Mouse (Mus musculus): Measurements from ENCODE around the gene Vldlr.

The Vldlr gene

DNA sequence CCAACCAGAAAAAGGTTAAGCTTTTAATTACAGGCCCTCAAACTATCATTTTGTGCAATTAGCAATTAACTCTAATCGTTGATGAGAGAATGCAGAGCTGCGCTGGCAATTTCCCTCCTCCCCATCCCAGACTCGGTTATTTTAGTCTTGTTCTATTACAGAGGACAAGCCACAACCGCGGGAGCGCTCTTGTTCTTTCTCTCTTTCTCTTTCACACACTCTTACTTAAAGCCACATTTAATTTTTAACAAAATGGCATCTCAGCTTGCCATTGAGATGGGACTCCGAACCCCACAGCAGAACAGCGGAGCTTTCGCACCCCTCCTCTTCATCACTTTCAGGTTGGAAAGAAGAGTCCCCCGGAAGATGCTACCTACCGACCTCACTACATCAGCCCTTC lies at the start of gene Vldlr:
Vldlr (plus strand) TSS at position 167 of the 400 bp plus-strand sequence.
- DNase-seq = peak; percentile 23

DNA sequence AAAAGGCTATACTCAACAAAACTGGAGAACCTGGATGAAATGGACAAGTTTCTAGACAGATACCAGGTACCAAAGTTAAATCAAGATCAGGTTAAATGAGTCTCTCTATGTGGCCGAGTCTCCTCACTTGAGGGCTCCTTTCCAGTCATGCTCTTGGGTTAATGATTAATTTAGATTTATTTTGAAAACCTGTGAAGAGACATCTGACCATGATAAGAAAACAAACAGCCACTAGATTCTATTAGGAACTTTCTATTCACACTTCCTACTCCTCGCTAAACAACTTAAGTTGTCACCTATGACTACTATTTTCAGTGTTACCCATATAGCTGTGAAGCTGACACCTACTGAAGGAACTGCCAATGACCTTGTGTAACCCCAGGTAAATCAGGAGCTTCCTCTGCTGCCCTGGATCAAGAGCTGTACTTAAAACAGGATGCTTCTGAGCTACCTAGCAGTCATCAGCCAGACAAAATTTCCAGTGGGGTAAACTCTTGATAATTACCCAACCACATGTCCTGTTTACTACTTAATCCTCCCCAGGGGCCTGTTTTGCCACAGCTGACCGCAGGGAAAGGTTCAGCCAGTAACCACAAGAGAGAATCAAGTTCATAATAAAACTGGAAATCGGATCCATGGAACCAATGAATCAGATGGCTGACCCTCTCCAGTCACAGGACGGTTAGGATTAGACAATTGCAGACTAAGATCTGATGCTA lies 48.5 kb upstream of the Vldlr start:
- no peak for DNase-seq

- no peak for DNase-seq
Measured at GRCm38 (mm10) chr19:27173836-27174235, 42.4 kb upstream of the Vldlr start.

DNA sequence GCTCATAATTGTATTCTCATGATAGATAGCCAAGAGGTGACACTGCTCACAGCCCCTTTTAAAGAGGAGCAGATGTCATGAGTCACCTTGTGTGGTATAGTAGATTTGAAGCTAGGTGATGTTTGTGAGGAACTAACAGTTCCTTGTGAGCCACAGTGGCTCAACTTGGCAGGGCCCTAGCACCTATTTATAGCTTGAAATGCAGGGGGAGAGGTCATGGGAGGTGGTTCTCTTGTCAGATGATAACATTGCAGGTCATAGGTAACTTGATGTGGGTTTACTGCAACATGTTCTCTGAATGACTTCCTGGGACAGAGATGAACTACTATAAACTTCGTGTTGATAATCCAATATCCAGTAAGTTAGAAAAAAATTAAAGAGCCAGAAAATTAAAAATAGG lies 40.7 kb upstream of the Vldlr start:
- no peak for DNase-seq

DNA sequence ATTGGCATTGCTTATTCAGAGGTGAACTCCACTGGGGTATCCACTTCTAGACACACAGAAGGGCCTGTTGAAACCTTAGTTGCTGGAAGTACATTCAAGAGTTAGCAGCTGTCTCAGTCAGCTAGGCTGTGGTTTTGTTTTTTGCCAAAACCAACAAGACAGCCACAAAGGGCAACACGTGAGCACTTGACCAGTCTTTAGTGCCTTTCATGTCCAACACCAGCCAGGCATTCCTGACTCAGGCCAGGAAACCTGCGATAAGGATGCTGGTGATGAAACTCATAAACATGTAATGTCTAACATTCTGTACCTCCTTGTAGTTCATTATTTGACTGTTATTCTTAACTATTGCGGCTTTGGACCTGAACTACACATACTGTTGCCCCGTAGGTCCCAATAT lies 39.7 kb upstream of the Vldlr start:
- no peak for DNase-seq

GRCm38 (mm10) chr19:27178195-27178807 lies 38.0 kb upstream of the Vldlr start:
- DNase-seq = no peak

GRCm38 (mm10) chr19:27180351-27181122 lies 35.7 kb upstream of the Vldlr start:
- peak; percentile 8 for DNase-seq

GRCm38 (mm10) chr19:27183511-27183910 lies 32.8 kb upstream of the Vldlr start:
- DNase-seq = no peak

- DNase-seq = no peak
Measured at GRCm38 (mm10) chr19:27203711-27204238, 12.5 kb upstream of the Vldlr start.

GRCm38 (mm10) chr19:27210991-27211390 lies 5.3 kb upstream of the Vldlr start:
- no peak for DNase-seq

DNA sequence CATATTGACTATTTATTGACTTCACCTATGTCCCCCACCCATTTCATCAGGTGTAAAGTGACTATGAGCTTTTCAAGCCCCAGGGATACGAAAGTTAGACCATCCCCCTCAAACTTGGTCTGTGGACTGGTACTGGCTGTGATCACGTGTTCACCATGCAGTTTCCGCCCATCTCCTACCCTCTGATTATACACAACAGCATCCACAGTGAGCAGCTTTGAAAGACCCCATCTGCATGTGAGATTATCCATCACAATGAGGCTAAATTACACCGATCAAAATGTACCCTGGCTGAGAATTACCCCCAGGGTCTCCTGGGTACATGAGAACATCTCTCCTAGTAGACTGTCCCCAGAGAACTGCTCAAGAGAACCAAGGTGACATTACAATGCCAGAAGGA lies 688 bp upstream of the Vldlr start:
- no peak for DNase-seq

DNA sequence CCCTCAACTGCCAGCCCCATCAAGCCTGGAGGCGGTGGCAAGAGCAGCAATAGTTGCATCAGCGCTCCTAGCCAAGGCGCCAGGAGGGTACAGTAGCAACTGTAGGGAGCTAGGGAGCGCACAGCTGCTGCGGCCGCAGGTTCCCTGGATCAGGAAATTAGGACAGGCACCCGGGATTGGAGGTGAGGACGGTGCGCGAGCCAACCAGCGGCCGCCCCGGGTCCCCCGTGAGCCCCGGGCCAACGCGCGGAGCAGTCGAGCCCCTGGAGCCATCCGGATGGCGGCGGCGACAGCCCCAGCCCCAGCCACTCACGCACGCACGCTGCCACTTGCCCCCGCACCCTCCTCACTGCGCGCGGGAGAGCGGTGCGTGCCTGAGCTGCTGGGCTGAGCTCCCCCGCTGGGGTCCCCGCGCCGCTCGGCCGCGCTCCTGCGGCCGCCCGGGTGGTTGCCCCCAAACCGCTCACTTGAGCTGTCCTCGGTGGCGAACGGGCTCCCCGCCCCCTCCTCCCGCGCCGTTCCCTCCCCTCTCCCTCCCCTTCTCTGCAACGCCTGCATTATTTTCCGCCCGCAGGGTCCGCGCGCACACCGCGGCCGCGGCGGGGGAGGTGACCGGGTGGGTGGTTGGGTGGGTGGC lies 601 bp downstream of the Vldlr start:
- DNase-seq = peak; percentile 62

- DNase-seq = peak; percentile 67
Measured at GRCm38 (mm10) chr19:27217404-27217940, 1.2 kb downstream of the Vldlr start.

- no peak for DNase-seq
Measured at GRCm38 (mm10) chr19:27217941-27218411, 1.7 kb downstream of the Vldlr start.

DNA sequence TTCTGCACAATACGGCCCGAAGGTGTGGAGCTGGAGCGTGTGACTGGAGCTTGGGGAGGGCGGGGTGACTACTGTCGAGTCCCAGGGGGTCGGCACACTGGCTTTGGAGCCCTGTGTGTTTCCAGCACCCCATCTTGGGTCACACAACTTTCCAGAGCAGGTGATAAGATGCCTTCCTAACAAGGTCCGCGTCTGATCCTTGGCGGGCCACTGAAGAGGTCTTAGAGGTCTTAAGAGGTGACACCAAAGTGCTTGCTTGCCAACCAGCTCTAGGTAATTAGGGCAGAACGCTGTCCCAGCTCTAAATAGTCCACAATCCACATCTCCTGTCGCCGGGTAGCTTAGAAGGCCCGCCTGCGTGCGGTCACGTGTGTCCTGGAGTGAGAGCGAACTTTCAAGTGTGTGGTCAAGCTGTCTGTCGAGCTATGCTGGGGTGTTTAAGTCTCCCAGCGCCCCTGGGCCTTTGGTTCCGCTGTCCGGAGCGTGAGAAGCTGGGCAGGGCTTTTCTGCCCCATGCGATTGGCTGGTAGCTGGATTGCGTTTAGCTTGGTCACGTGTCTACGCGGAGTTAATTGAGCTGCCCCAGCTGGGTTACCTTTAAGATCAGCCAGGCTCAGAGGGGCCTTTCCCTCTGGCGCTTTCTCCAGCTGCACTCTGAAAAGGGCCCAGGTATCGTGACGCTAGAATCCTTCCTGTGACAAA lies 2.4 kb downstream of the Vldlr start:
- DNase-seq = peak; percentile 74

DNA sequence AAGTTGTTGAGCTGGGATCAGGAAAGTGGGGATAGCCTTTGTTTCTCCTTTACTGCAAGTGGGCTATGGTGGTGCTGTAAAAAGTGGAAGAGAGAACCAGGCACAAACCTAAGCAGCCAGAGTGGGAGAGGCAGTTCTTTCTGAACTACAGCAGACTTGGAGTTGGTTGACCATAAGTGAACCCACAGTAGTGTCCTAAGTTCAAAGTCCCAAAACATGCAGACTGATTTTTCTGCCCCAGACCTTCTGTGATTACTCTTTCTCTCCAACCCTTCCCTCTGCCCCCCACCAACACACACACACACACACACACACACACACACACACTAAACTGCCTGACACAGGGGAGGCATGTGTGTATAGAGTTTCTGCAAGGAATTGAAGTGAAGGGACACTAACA lies 3.3 kb downstream of the Vldlr start:
- no peak for DNase-seq

DNA sequence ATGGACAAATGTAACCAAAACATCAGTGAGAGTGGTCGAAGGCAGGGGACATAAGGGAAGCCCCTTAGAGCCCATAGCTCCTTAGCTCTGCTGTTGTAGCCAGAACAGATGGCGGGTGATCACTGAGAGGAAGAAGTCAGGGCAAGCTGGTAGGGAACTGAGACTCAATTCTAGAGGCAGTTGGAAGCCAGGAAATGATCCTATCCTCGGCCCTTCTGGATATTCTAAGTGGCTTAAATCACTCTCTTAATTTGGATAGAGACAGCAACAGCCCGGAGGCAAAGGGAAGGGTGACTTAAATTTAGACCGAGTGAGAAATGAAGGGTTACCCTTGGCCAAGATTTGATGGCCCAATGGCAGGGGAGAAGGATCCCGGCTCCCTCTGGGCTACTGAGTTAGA lies 6.8 kb downstream of the Vldlr start:
- DNase-seq = no peak

GRCm38 (mm10) chr19:27224356-27224755 lies 8.1 kb downstream of the Vldlr start:
- no peak for DNase-seq

DNA sequence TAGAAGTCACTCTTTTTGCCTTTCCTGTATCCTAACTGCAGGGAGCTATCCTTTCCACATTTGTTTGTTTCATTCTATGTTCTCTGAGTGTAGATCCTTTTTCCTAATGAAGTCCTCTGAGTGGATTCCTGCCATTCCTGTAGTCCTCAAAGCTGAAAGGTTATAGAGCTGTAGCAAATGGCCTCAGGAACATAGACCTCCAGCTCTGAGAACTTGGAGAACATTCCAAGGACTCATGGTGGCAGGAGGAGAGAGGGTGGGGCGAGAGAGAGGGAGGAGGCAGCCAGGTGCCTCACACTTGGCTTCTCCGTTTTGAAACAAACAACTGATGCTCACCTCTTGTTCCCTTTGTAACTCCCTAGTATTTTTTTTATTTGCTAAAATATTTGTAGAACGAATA lies 10.3 kb downstream of the Vldlr start:
- no peak for DNase-seq

- peak; percentile 82 for DNase-seq
Measured at GRCm38 (mm10) chr19:27227131-27227530, 10.8 kb downstream of the Vldlr start.

- no peak for DNase-seq
Measured at GRCm38 (mm10) chr19:27228254-27228653, 12.0 kb downstream of the Vldlr start.

DNA sequence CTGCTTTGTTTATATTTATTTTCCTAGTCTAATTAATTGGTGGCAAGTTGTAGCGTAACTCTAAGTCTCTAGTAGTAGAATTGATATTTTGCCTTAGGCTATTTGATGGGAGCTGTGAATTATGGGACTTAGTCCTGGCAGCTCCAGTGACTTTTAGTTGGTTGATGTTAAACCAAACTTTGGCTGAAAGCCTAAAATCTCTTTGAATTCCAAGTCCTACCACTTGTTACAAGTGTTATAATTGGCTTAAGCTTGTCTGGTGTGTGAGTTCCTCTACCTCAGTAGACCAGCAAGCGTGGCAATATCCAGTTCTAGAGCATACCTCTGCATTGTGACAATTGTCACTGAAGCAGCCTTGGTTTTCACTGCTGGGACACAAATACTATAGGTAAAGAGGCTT lies 17.1 kb downstream of the Vldlr start:
- DNase-seq = no peak

All from layer of hippocampus, adult 9-11 months (tissue).